Mouse (Mus musculus) thymus, postnatal 0 days (tissue): ENCODE data around the gene Dda1. TPM values are rescaled to one million over a fixed set of nuclear protein-coding genes. Genes with fewer than 3 reads are reported as not detected.
"Not testable (repeated sequence)": the region's sequence is repeated elsewhere in the genome, so short reads cannot be mapped to it uniquely, and the experiment has no call there.

Experiments used
- DNase-seq: peaks from one replicate; pipeline ENCODE4 v3.0.0-alpha.2; 2015; ENCODE audit warnings: low spot score
- polyA plus RNA-seq: library from polyadenylated mRNA; unstranded; fragments of >200 nt; fragmentation: Nextera tagmentation; extraction: Ambion mirVana; gene quantifications from 2 replicates; pipeline ENCODE4 v1.2.1, GENCODE M21; 2015

Dda1 gene
- polyA plus RNA-seq, result 154 and 157 TPM in 2 replicates

- peak; percentile 99 for DNase-seq
Observed at GRCm38 (mm10) chr8:71468916-71469315, at the start of gene Dda1. Gene Dda1 (plus strand): TSS chr8:71469199.

- no peak for DNase-seq
Observed at GRCm38 (mm10) chr8:71422121-71422520, 46.9 kb upstream of the Dda1 start.

- DNase-seq, result not testable (repeated sequence)
Observed at GRCm38 (mm10) chr8:71432935-71433334, 36.1 kb upstream of the Dda1 start.

- DNase-seq, result no peak
Observed at GRCm38 (mm10) chr8:71437041-71437440, 32.0 kb upstream of the Dda1 start.

- DNase-seq, result peak; percentile 69
Observed at GRCm38 (mm10) chr8:71441404-71441803, 27.6 kb upstream of the Dda1 start.

GRCm38 (mm10) chr8:71445096-71445495 lies 23.9 kb upstream of the Dda1 start:
- DNase-seq, result no peak

- no peak for DNase-seq
Observed at GRCm38 (mm10) chr8:71451337-71451736, 17.7 kb upstream of the Dda1 start.

GRCm38 (mm10) chr8:71451777-71452176 lies 17.2 kb upstream of the Dda1 start:
- no peak for DNase-seq

GRCm38 (mm10) chr8:71452669-71453068 lies 16.3 kb upstream of the Dda1 start:
- no peak for DNase-seq

- DNase-seq, result no peak
Observed at GRCm38 (mm10) chr8:71454668-71455067, 14.3 kb upstream of the Dda1 start.

GRCm38 (mm10) chr8:71456906-71457305 lies 12.1 kb upstream of the Dda1 start:
- DNase-seq, result no peak

- DNase-seq, result no peak
Observed at GRCm38 (mm10) chr8:71457659-71458270, 11.2 kb upstream of the Dda1 start.

- no peak for DNase-seq
Observed at GRCm38 (mm10) chr8:71460716-71461115, 8.3 kb upstream of the Dda1 start.

- no peak for DNase-seq
Observed at GRCm38 (mm10) chr8:71461152-71461840, 7.7 kb upstream of the Dda1 start.

GRCm38 (mm10) chr8:71462191-71462590 lies 6.8 kb upstream of the Dda1 start:
- no peak for DNase-seq

- DNase-seq, result peak; percentile 97
Observed at GRCm38 (mm10) chr8:71462786-71463185, 6.2 kb upstream of the Dda1 start.

- DNase-seq, result peak; percentile 96
Observed at GRCm38 (mm10) chr8:71463188-71464033, 5.6 kb upstream of the Dda1 start, which contains the start of gene Abhd8. Gene Abhd8 (minus strand): TSS chr8:71463655.

GRCm38 (mm10) chr8:71464513-71465500 lies 4.2 kb upstream of the Dda1 start, which contains the start of gene Mrpl34:
Gene Mrpl34 (plus strand): TSS chr8:71464959.
- peak; percentile 100 for DNase-seq

- no peak for DNase-seq
Observed at GRCm38 (mm10) chr8:71465733-71466132, 3.3 kb upstream of the Dda1 start.

GRCm38 (mm10) chr8:71466198-71466597 lies 2.8 kb upstream of the Dda1 start:
- DNase-seq, result no peak

- DNase-seq, result no peak
Observed at GRCm38 (mm10) chr8:71467201-71467600, 1.8 kb upstream of the Dda1 start.
